In the genomic region with DNA sequence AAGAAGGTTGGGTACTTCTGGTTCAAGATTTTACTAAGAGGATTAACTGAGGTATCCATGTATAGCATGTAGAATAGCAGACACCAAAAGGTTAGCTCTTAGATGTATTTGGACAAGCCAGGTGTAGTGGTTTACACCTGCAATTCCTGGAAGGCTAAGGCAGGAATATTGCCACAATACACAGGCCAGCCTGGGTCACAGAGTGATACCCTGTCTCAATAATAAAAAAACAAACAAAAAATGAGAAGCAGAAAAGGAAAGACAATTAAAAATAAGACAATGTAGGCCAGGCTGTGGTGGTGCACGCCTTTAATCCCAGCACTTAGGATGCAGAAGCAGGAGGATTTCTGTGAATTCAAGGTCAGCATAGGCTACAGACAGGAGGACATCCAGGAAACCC, we compare ENCODE assay signal across 23 mouse cellular contexts. TPM values are rescaled to one million over a fixed set of nuclear protein-coding genes. Genes with fewer than 3 reads are reported as not detected.
"Had no signal": no experiment of that assay in that cellular context is flagged by ENCODE, and none has a peak within 500 bp of the region (broad histone marks: within the 10 kb centered on the region; RNA-seq: fewer than 3 reads in every experiment).

No protein-coding gene starts in this region.

- H3K36me3 ChIP-seq: liver, embryonic 12.5 days; lung, embryonic 15.5 days had no signal

- H3K9me3 ChIP-seq: liver, embryonic 12.5 days; lung, embryonic 15.5 days had no signal

- DNase-seq: kidney, adult 8-10 months; kidney, postnatal 25 days; layer of hippocampus, adult 9-11 months; layer of hippocampus, postnatal 36 days; lung, postnatal 14 days; right cerebral cortex, adult 18-20 months; right cerebral cortex, postnatal 25 days; thymus, postnatal 14 days had no signal

- H3K4me3 ChIP-seq: liver, embryonic 12.5 days; lung, embryonic 15.5 days; megakaryocyte, embryonic 14.5 days; myocyte had no signal

- H3K27ac ChIP-seq: liver, embryonic 12.5 days; macrophage had no signal

- H3K27me3 ChIP-seq: lung, embryonic 15.5 days had no signal

- H3K4me2 ChIP-seq: liver, embryonic 12.5 days; lung, embryonic 15.5 days had no signal

- ATAC-seq: inflammation-experienced regulatory T-cells, adult 6 months; intestine, postnatal 0 days; liver, embryonic 12.5 days had no signal

- H3K9ac ChIP-seq: liver, embryonic 12.5 days; lung, embryonic 15.5 days had no signal

RNA-seq across cellular contexts. Expression of a gene that starts 25.9 kb away (rescaled TPM):
- total RNA-seq: layer of hippocampus, postnatal 36 days; left cerebral cortex, adult 8-10 months; left cerebral cortex, postnatal 25 days had no signal
- polyA plus RNA-seq: inflammation-experienced regulatory T-cells, adult 6 months; intestine, postnatal 0 days; kidney, embryonic 16.5 days; limb, embryonic 14.5 days; liver, embryonic 12.5 days; liver, embryonic 16.5 days; lung, embryonic 15.5 days; macrophage; myocyte; neural tube, embryonic 14.5 days; small intestine, adult 2 months; stomach, embryonic 16.5 days had no signal

RNA-seq across cellular contexts. Expression of a gene that starts 37.2 kb away (rescaled TPM):
- total RNA-seq: layer of hippocampus, postnatal 36 days; left cerebral cortex, adult 8-10 months; left cerebral cortex, postnatal 25 days had no signal
- polyA plus RNA-seq: intestine, postnatal 0 days; kidney, embryonic 16.5 days; liver, embryonic 12.5 days; liver, embryonic 16.5 days; lung, embryonic 15.5 days; macrophage; myocyte; neural tube, embryonic 14.5 days; stomach, embryonic 16.5 days had no signal

RNA-seq across cellular contexts. Expression of a gene that starts 53.5 kb away (rescaled TPM):
- total RNA-seq: layer of hippocampus, postnatal 36 days; left cerebral cortex, adult 8-10 months; left cerebral cortex, postnatal 25 days had no signal
- polyA plus RNA-seq: inflammation-experienced regulatory T-cells, adult 6 months; intestine, postnatal 0 days; kidney, embryonic 16.5 days; liver, embryonic 12.5 days; liver, embryonic 16.5 days; lung, embryonic 15.5 days; macrophage; myocyte; neural tube, embryonic 14.5 days; small intestine, adult 2 months; stomach, embryonic 16.5 days had no signal
